Mouse (Mus musculus) testis, adult 2 months (tissue): Measurements from ENCODE around the gene Gm19426. TPM values are rescaled to one million over a fixed set of nuclear protein-coding genes. Genes with fewer than 3 reads are reported as not detected.
A peak's percentile ranks its signal among the peaks of the same experiment; 100 is the strongest.

Experiments
- H3K27ac ChIP-seq: fragments of 200-500 bp; 2 replicates; pipeline ENCODE4 v1.5.1; 2012; ENCODE audit warnings: low read depth, low read length; ENCODE audit not compliant: control insufficient read depth, insufficient read depth
- H3K27me3 ChIP-seq: fragments of 200-500 bp; 2 replicates; pipeline ENCODE4 v1.6.1; 2012; ENCODE audit warnings: mild to moderate bottlenecking, low read length, moderate library complexity; ENCODE audit not compliant: control insufficient read depth, insufficient read depth
- H3K36me3 ChIP-seq: fragments of 200-500 bp; 2 replicates; pipeline ENCODE4 v1.6.1; 2012; ENCODE audit warnings: mild to moderate bottlenecking, low read length; ENCODE audit not compliant: control insufficient read depth, insufficient read depth
- H3K4me1 ChIP-seq: fragments of 200-500 bp; 2 replicates; pipeline ENCODE4 v1.6.1; 2012; ENCODE audit warnings: low read length; ENCODE audit not compliant: control insufficient read depth, insufficient read depth
- H3K4me3 ChIP-seq: fragments of 200-500 bp; 2 replicates; pipeline ENCODE4 v1.5.1; 2012; ENCODE audit warnings: low read depth, mild to moderate bottlenecking, low read length, moderate library complexity, mixed read lengths; ENCODE audit not compliant: control insufficient read depth
- CTCF ChIP-seq: fragments of 200-500 bp; IDR thresholded peaks from 2 replicates; pipeline ENCODE4 v1.5.1; 2012; ENCODE audit warnings: low read depth, mild to moderate bottlenecking, inconsistent platforms, low read length, moderate library complexity; ENCODE audit not compliant: control insufficient read depth, insufficient read depth, insufficient replicate concordance
- POLR2A ChIP-seq: fragments of 200-500 bp; IDR thresholded peaks from 2 replicates; pipeline ENCODE4 v1.6.1; 2012; ENCODE audit warnings: low read depth, mild to moderate bottlenecking, inconsistent platforms, low read length, moderate library complexity; ENCODE audit not compliant: control insufficient read depth
- polyA plus RNA-seq: library from polyadenylated mRNA; depleted of rRNA; stranded (reverse); fragments of >200 nt; gene quantifications from 2 replicates; pipeline ENCODE4 v1.2.3, GENCODE M21; 2012

Gene Gm19426
- polyA plus RNA-seq, 1 experiment = 0.21 TPM

- peaks cover 5% of the 10 kb centered on the region for H3K4me1 ChIP-seq
- TF ChIP-seq POLR2A (no peak), CTCF (peak; percentile 21; the same call in 1 of the 2 replicates)
- no peaks in the 10 kb centered on the region for H3K36me3 ChIP-seq
Measured at GRCm38 (mm10) chr2:84779210-84779609, 35.8 kb upstream of the Gm19426 start.

DNA sequence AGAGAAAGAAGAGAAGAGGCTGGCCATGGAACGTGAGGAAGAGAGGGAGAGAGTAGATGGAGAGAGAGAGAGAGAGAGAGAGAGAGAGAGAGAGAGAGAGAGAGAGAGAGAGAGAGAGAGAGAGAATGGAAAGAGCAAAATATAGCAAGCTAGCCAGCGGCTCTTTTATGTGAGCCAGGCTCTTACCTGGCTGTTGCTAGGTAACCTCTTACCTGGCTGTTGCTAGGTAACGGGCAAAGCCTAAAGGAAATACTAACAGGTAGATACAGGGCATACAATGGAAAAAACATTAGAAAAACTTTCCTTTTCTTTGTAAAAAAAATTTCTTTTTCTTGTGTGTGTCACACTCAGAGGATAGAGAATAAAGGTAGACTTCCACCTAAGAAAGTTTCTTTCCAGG, 34.3 kb upstream of the Gm19426 start:
- Histone ChIP-seq H3K36me3 (no peaks in the 10 kb centered on the region), H3K27ac (no peak overlapping the region), H3K4me1 (peaks cover 5% of the 10 kb centered on the region), H3K27me3 (no peaks in the 10 kb centered on the region), H3K4me3 (no peak overlapping the region)
- TF ChIP-seq CTCF (no peak), POLR2A (no peak)

More at GRCm38 (mm10) chr2:84779210-84779609, 35.8 kb upstream of the Gm19426 start:
- Histone ChIP-seq H3K27me3 (no peaks in the 10 kb centered on the region), H3K27ac (no peak overlapping the region), H3K4me3 (no peak overlapping the region)

DNA sequence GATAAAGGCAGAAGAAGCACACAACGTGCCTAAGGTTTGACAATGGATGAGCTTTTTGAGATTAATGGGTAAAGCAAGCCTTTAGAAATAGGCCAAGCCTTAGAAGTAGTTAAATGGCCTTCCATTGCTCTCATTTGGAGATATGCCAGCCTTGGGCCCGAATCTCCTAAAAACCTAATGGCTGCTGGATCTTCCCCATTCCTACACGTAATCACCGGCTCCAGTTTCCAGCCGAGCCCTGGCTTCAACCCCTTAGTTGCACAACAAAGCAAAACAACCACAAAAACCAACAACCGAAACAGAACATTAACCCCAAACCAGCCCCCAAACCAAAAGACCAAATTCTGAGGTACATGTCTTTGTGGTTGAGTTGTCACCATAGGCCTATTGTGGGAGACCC, 32.2 kb upstream of the Gm19426 start:
- no peak for TF ChIP-seq CTCF
- TF ChIP-seq POLR2A = no peak
- Histone ChIP-seq H3K4me3 (no peak overlapping the region), H3K27ac (no peak overlapping the region; the same call in none of the 2 replicates), H3K36me3 (no peaks in the 10 kb centered on the region), H3K4me1 (peaks cover 5% of the 10 kb centered on the region), H3K27me3 (no peaks in the 10 kb centered on the region)

- H3K27ac ChIP-seq = peak within 1 kb of the TSS; percentile 50
- no peak for TF ChIP-seq CTCF
- no peak for TF ChIP-seq POLR2A
- peaks cover 5% of the 10 kb centered on the region for H3K4me1 ChIP-seq
- no peaks in the 10 kb centered on the region for H3K36me3 ChIP-seq
- peak within 1 kb of the TSS; percentile 17 for H3K4me3 ChIP-seq
- H3K27me3 ChIP-seq = no peaks in the 10 kb centered on the region
Measured at GRCm38 (mm10) chr2:84775241-84775640, 31.8 kb upstream of the Gm19426 start, which contains the start of gene Serping1. Gene Serping1, minus strand, starts transcription at chr2:84775444.

GRCm38 (mm10) chr2:84774751-84775150, 31.3 kb upstream of the Gm19426 start:
- Histone ChIP-seq H3K27ac (no peak overlapping the region; the same call in 1 of the 2 replicates), H3K36me3 (no peaks in the 10 kb centered on the region), H3K4me3 (peak overlapping the region; percentile 17; the same call in 1 of the 2 replicates), H3K27me3 (no peaks in the 10 kb centered on the region), H3K4me1 (peaks cover 5% of the 10 kb centered on the region)
- no peak for TF ChIP-seq CTCF
- no peak for TF ChIP-seq POLR2A

- Histone ChIP-seq H3K36me3 (no peaks in the 10 kb centered on the region), H3K27ac (no peak overlapping the region), H3K4me1 (peaks cover 5% of the 10 kb centered on the region), H3K4me3 (no peak overlapping the region), H3K27me3 (no peaks in the 10 kb centered on the region)
- TF ChIP-seq CTCF = no peak
- no peak for TF ChIP-seq POLR2A
Measured at GRCm38 (mm10) chr2:84773195-84773594, 29.7 kb upstream of the Gm19426 start.

DNA sequence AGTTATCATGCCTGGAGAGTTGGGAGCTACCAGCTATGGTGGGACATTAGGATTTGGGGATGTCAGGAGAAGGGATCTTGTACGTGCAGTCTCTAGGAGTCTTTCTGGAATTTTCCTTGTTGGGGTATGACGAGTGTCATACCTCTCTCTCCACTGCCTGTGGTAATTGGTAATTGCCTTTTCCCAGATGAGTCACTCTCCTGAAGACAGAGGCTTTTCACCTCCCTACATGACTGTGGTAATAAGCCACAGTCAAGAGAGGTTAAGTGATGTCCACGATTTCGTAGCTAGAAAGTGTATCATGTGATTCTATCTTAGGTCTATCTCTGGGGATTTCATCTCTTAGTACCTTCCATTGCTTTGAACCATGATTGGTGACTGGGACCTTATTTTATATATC, 29.0 kb upstream of the Gm19426 start:
- H3K36me3 ChIP-seq = no peaks in the 10 kb centered on the region
- H3K27me3 ChIP-seq = no peaks in the 10 kb centered on the region
- H3K27ac ChIP-seq = no peak overlapping the region
- TF ChIP-seq POLR2A (no peak), CTCF (no peak)
- peaks cover 5% of the 10 kb centered on the region for H3K4me1 ChIP-seq
- H3K4me3 ChIP-seq = no peak overlapping the region
